Mouse (Mus musculus) thymus, postnatal 36 days (tissue): ENCODE measurements around the gene Acot8.

Experiments used
- DNase-seq, 2 experiments: peaks; one replicate each; pipeline ENCODE4 v3.0.0; 2022; ENCODE audit warnings: mixed read lengths in 2 of 2

Acot8 gene

GRCm38 (mm10) chr2:164804533-164805331, at the start of gene Acot8, which contains the start of gene Zswim3:
Acot8 (minus strand) TSS chr2:164804882.
Zswim3 (plus strand) TSS chr2:164805098.
- peak; percentile 98 to 99 for DNase-seq

GRCm38 (mm10) chr2:164850061-164850460, 45.4 kb upstream of the Acot8 start:
- peak; percentile 28 to 47 for DNase-seq

- DNase-seq: peak in 1 of 2 experiments; percentile 32
These were observed 41.1 kb upstream of the Acot8 start for GRCm38 (mm10) chr2:164845782-164846181.

GRCm38 (mm10) chr2:164835164-164835563, 30.5 kb upstream of the Acot8 start:
- DNase-seq: no peak

- peak; percentile 41 to 57 for DNase-seq
These were observed 29.8 kb upstream of the Acot8 start for GRCm38 (mm10) chr2:164834531-164834930.

GRCm38 (mm10) chr2:164833314-164833959, 28.8 kb upstream of the Acot8 start, which contains the start of gene Neurl2:
Neurl2 (minus strand) TSS chr2:164833456.
- peak; percentile 84 to 86 for DNase-seq

- peak; percentile 82 for DNase-seq
These were observed 28.1 kb upstream of the Acot8 start, which contains the start of gene Ctsa for GRCm38 (mm10) chr2:164832748-164833301. Ctsa (plus strand) TSS chr2:164832873.

- no peak for DNase-seq
These were observed 27.5 kb upstream of the Acot8 start for GRCm38 (mm10) chr2:164832032-164832747.

GRCm38 (mm10) chr2:164831029-164831428, 26.3 kb upstream of the Acot8 start:
- DNase-seq: no peak

GRCm38 (mm10) chr2:164829090-164829489, 24.4 kb upstream of the Acot8 start:
- no peak for DNase-seq

- no peak for DNase-seq
These were observed 23.8 kb upstream of the Acot8 start, which contains the start of gene Spata25 for GRCm38 (mm10) chr2:164828437-164828836. Spata25 (minus strand) TSS chr2:164828537.

GRCm38 (mm10) chr2:164827146-164827850, 22.6 kb upstream of the Acot8 start:
- no peak for DNase-seq

- no peak for DNase-seq
These were observed 20.8 kb upstream of the Acot8 start for GRCm38 (mm10) chr2:164825521-164825920.

- no peak for DNase-seq
These were observed 19.3 kb upstream of the Acot8 start for GRCm38 (mm10) chr2:164823969-164824368.

GRCm38 (mm10) chr2:164823181-164823585, 18.5 kb upstream of the Acot8 start:
- peak in 1 of 2 experiments; percentile 17 for DNase-seq

- DNase-seq: peak; percentile 98 to 100
These were observed 18.0 kb upstream of the Acot8 start, which contains the start of gene Zswim1 for GRCm38 (mm10) chr2:164822636-164823165. Zswim1 (plus strand) TSS chr2:164822686.

GRCm38 (mm10) chr2:164821060-164821459, 16.4 kb upstream of the Acot8 start:
- DNase-seq: no peak

- DNase-seq: no peak
These were observed 13.0 kb upstream of the Acot8 start for GRCm38 (mm10) chr2:164817703-164818102.

GRCm38 (mm10) chr2:164817206-164817605, 12.5 kb upstream of the Acot8 start:
- no peak for DNase-seq

GRCm38 (mm10) chr2:164815821-164816220, 11.1 kb upstream of the Acot8 start:
- DNase-seq: no peak

GRCm38 (mm10) chr2:164815348-164815747, 10.7 kb upstream of the Acot8 start:
- no peak for DNase-seq

- no peak for DNase-seq
These were observed 8.9 kb upstream of the Acot8 start for GRCm38 (mm10) chr2:164813557-164813956.
